Mouse (Mus musculus) testis, adult 2 months (tissue): ENCODE data around the gene Fbxo8.

Source experiments
- CTCF ChIP-seq: fragments of 200-500 bp; IDR thresholded peaks from 2 replicates; pipeline ENCODE4 v1.5.1; 2012; ENCODE audit warnings: low read depth, mild to moderate bottlenecking, inconsistent platforms, low read length, moderate library complexity; ENCODE audit not compliant: control insufficient read depth, insufficient read depth, insufficient replicate concordance
- POLR2A ChIP-seq: fragments of 200-500 bp; IDR thresholded peaks from 2 replicates; pipeline ENCODE4 v1.6.1; 2012; ENCODE audit warnings: low read depth, mild to moderate bottlenecking, inconsistent platforms, low read length, moderate library complexity; ENCODE audit not compliant: control insufficient read depth

DNA sequence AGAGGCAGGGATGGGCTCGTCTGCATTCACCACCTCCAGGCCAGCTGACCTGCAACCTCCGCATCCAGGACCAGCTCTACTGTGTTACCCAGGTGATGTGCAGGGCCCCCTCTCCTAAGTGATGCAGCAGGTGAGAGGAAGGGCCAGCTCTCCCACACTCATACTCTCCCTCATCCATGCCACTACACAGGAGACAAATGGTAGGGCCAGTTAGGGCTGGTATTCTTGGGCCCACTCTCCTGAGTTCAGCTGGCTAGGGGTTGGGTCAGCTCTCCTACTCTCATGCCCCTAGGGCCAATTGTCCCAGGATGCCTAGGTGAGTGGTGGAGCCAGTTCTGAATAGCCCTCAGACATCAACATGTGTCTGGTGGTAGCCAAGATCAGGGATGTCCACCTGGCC is 30.6 kb upstream of the Fbxo8 start:
- TF ChIP-seq CTCF, result no peak
- TF ChIP-seq POLR2A, result no peak
